ENCODE assay signal across 29 mouse cellular contexts in genomic region chr1:90834701-90835100, GRCm38 (mm10). TPM values are rescaled to one million over a fixed set of nuclear protein-coding genes. Genes with fewer than 3 reads are reported as not detected.
A peak's percentile ranks its signal among the peaks of the same experiment; 100 is the strongest.
DNase-seq lines count a peak whose midpoint lies in the region; ATAC-seq and TF ChIP-seq lines count a peak whose summit lies in the region.
"Had no signal": no experiment of that assay in that cellular context is flagged by ENCODE, and none has a peak within 500 bp of the region (broad histone marks: within the 10 kb centered on the region; RNA-seq: fewer than 3 reads in every experiment).

No protein-coding gene starts in this region.

- no peaks in the 10 kb centered on the region for H3K36me3 ChIP-seq in midbrain, postnatal 0 days (ENCODE audit: insufficient read depth, low read length)
- H3K36me3 ChIP-seq in midbrain, embryonic 11.5 days (ENCODE audit: control insufficient read depth, insufficient read depth, low read length), result no peaks in the 10 kb centered on the region
- H3K36me3 ChIP-seq in forebrain, embryonic 12.5 days (replicated peaks), result no peaks in the 10 kb centered on the region
- H3K36me3 ChIP-seq: forebrain, embryonic 10.5 days; heart, embryonic 13.5 days; hindbrain, embryonic 12.5 days; liver, embryonic 15.5 days; lung, embryonic 15.5 days; midbrain, embryonic 12.5 days; neural tube, embryonic 12.5 days had no signal

- H3K27ac ChIP-seq in midbrain, postnatal 0 days (ENCODE audit: low read depth, low read length), result no peak overlapping the region
- no peak overlapping the region for H3K27ac ChIP-seq in midbrain, embryonic 11.5 days (ENCODE audit: low read depth, low read length)
- no peak overlapping the region for H3K27ac ChIP-seq in forebrain, embryonic 12.5 days
- H3K27ac ChIP-seq: forebrain, embryonic 10.5 days; heart, adult 2 months; heart, embryonic 13.5 days; hindbrain, embryonic 12.5 days; liver, embryonic 15.5 days; lung, embryonic 15.5 days; macrophage; midbrain, embryonic 12.5 days; neural tube, embryonic 12.5 days had no signal

- peak; percentile 13 for DNase-seq in midbrain, postnatal 0 days (ENCODE audit: low spot score)
- DNase-seq in midbrain, embryonic 11.5 days (ENCODE audit: low spot score, missing footprints), result no peak
- DNase-seq in NIH3T3 (ENCODE audit: low read depth), result peak; percentile 85
- DNase-seq in fibroblast of lung, adult 2 months (ENCODE audit: low read depth), result peak; percentile 89
- DNase-seq: adrenal gland, postnatal 10 days; cerebellum, adult 9-10 months; forebrain, postnatal 0 days; gastrocnemius, postnatal 25 days; heart, adult 2 months; heart, postnatal 14 days; kidney, postnatal 36 days; layer of hippocampus, postnatal 36 days; liver; right cerebral cortex, postnatal 25 days; thymus, postnatal 36 days had no signal

- H3K9ac ChIP-seq in midbrain, postnatal 0 days (replicated peaks; ENCODE audit: low read length, poor library complexity, severe bottlenecking), result no peak overlapping the region
- no peak overlapping the region for H3K9ac ChIP-seq in midbrain, embryonic 11.5 days (ENCODE audit: low read length)
- no peak overlapping the region for H3K9ac ChIP-seq in forebrain, embryonic 12.5 days
- H3K9ac ChIP-seq: forebrain, postnatal 0 days; heart, embryonic 13.5 days; hindbrain, embryonic 12.5 days; liver, embryonic 15.5 days; lung, embryonic 15.5 days; midbrain, embryonic 12.5 days; neural tube, embryonic 12.5 days had no signal

- no peaks in the 10 kb centered on the region for H3K4me1 ChIP-seq in midbrain, postnatal 0 days (ENCODE audit: insufficient read depth, low read length)
- no peaks in the 10 kb centered on the region for H3K4me1 ChIP-seq in midbrain, embryonic 11.5 days (ENCODE audit: control insufficient read depth, insufficient read depth, low read length)
- H3K4me1 ChIP-seq in forebrain, embryonic 12.5 days, result no peaks in the 10 kb centered on the region; the same call in 1 of the 2 replicates
- H3K4me1 ChIP-seq: hindbrain, embryonic 12.5 days; liver, embryonic 15.5 days; midbrain, embryonic 12.5 days; neural tube, embryonic 12.5 days had no signal

- no peak overlapping the region for H3K4me3 ChIP-seq in midbrain, postnatal 0 days (ENCODE audit: low read depth, low read length)
- H3K4me3 ChIP-seq in midbrain, embryonic 11.5 days (ENCODE audit: low read depth, low read length), result no peak overlapping the region
- H3K4me3 ChIP-seq in forebrain, embryonic 12.5 days (replicated peaks), result no peak overlapping the region
- H3K4me3 ChIP-seq: forebrain, embryonic 10.5 days; heart, adult 2 months; heart, embryonic 13.5 days; hindbrain, embryonic 12.5 days; liver, embryonic 15.5 days; lung, embryonic 15.5 days; midbrain, embryonic 12.5 days; neural tube, embryonic 12.5 days had no signal

- H3K9me3 ChIP-seq in midbrain, postnatal 0 days (ENCODE audit: low read length), result no peaks in the 10 kb centered on the region
- no peaks in the 10 kb centered on the region for H3K9me3 ChIP-seq in midbrain, embryonic 11.5 days (ENCODE audit: control insufficient read depth, low read length)
- H3K9me3 ChIP-seq in forebrain, embryonic 12.5 days, result no peaks in the 10 kb centered on the region
- H3K9me3 ChIP-seq: forebrain, embryonic 10.5 days; heart, embryonic 13.5 days; hindbrain, embryonic 12.5 days; liver, embryonic 15.5 days; lung, embryonic 15.5 days; midbrain, embryonic 12.5 days; neural tube, embryonic 12.5 days had no signal

- H3K4me2 ChIP-seq in midbrain, postnatal 0 days (ENCODE audit: low read depth, low read length, poor library complexity, severe bottlenecking), result no peak overlapping the region
- no peak overlapping the region for H3K4me2 ChIP-seq in midbrain, embryonic 11.5 days
- H3K4me2 ChIP-seq in forebrain, embryonic 12.5 days, result no peak overlapping the region
- H3K4me2 ChIP-seq: heart, embryonic 13.5 days; hindbrain, embryonic 12.5 days; liver, embryonic 15.5 days; lung, embryonic 15.5 days; midbrain, embryonic 12.5 days; neural tube, embryonic 12.5 days had no signal

- WGBS in midbrain, postnatal 0 days, result 63% methylated on average over 6 of the region's 6 CpGs
- 61% methylated on average over 6 of the region's 6 CpGs for WGBS in midbrain, embryonic 11.5 days
- 64% methylated on average over 6 of the region's 6 CpGs for WGBS in forebrain, embryonic 12.5 days

- no peaks in the 10 kb centered on the region for H3K27me3 ChIP-seq in midbrain, postnatal 0 days (ENCODE audit: insufficient read depth, low read length)
- H3K27me3 ChIP-seq in midbrain, embryonic 11.5 days (ENCODE audit: control insufficient read depth, insufficient read depth, low read length), result no peaks in the 10 kb centered on the region
- no peaks in the 10 kb centered on the region for H3K27me3 ChIP-seq in forebrain, embryonic 12.5 days
- H3K27me3 ChIP-seq: hindbrain, embryonic 12.5 days; liver, embryonic 15.5 days; lung, embryonic 15.5 days; neural tube, embryonic 12.5 days had no signal

- ATAC-seq in midbrain, postnatal 0 days (ENCODE audit: low FRiP score), result no peak
- ATAC-seq in midbrain, embryonic 11.5 days (ENCODE audit: low FRiP score), result no peak
- no peak for ATAC-seq in megakaryocyte-erythroid progenitor cell, adult 5-6 weeks (replicated peaks; ENCODE audit: low FRiP score, low TSS enrichment, poor library complexity, severe bottlenecking)
- no peak for ATAC-seq in forebrain, embryonic 12.5 days (ENCODE audit: low FRiP score)
- ATAC-seq in megakaryocyte, adult 5-6 weeks (ENCODE audit: poor library complexity, severe bottlenecking), result no peak
- ATAC-seq: activated CD4-positive, CD25-positive, alpha-beta regulatory T cell, adult 4 months; forebrain, postnatal 0 days; intestine, postnatal 0 days had no signal

- TF ChIP-seq CTCF in midbrain, postnatal 0 days (IDR thresholded peaks at IDR 0.05), result no peak

RNA-seq across cellular contexts. Expression of gene Col6a3, which starts 9.1 kb away (rescaled TPM):
- 29.5 and 40.6 TPM in 2 replicates for total RNA-seq in midbrain, postnatal 0 days (2014; rRNA removed)
- 4.7 and 4.8 TPM in 2 replicates for polyA plus RNA-seq in midbrain, postnatal 0 days (2015; fragmentation: Nextera tagmentation; extraction: Ambion mirVana)
- polyA plus RNA-seq in midbrain, embryonic 11.5 days (2014; fragmentation: Nextera tagmentation; extraction: Ambion mirVana), result 6.5 and 6.7 TPM in 2 replicates
- not detected in 2 replicates for total RNA-seq in megakaryocyte-erythroid progenitor cell, adult 5-6 weeks (2014; fragmentation: Nextera tagmentation)
- not detected in 2 replicates for total RNA-seq in megakaryocyte-erythroid progenitor cell, adult 5-6 weeks (2017)
- polyA plus RNA-seq in forebrain, embryonic 12.5 days (2016; fragmentation: Nextera tagmentation; extraction: Ambion mirVana), result 10.4 and 13.5 TPM in 2 replicates
- total RNA-seq in megakaryocyte, adult 5-6 weeks (2015), result 0.02 TPM in 1 of 2 replicates, not detected in the other
- total RNA-seq in megakaryocyte, adult 5-6 weeks (2017), result not detected in 2 replicates
- total RNA-seq: monocyte, adult 5-6 weeks had no signal
- polyA plus RNA-seq: activated CD4-positive, CD25-positive, alpha-beta regulatory T cell, adult 4 months had no signal

Comparison
In these comparisons a context has a peak if more than half of its experiments do, and no peak if none do; other contexts are left out.
1. RNA of gene Col6a3, which starts 9.1 kb away (total RNA-seq): 29.5 to 40.6 TPM in midbrain, postnatal 0 days; 0.02 TPM in megakaryocyte, adult 5-6 weeks and not detected in megakaryocyte-erythroid progenitor cell, adult 5-6 weeks; every median in the first group is over 10 times any median in the second.